Mouse (Mus musculus) lung, adult 2 months (tissue): ENCODE results near the gene Cbx6. TPM values are rescaled to one million over a fixed set of nuclear protein-coding genes. Genes with fewer than 3 reads are reported as not detected.

Source experiments
- DNase-seq: peaks from one replicate; pipeline ENCODE4 v3.0.0; 2022
- H3K4me1 ChIP-seq: fragments of 200-500 bp; 2 replicates; pipeline ENCODE4 v1.6.1; 2011; ENCODE audit warnings: low read length; ENCODE audit not compliant: control insufficient read depth, insufficient read depth
- H3K4me3 ChIP-seq: fragments of 200-500 bp; replicated peaks from 2 replicates; pipeline ENCODE3; 2011; ENCODE audit warnings: low read depth, mild to moderate bottlenecking, control low read depth, low read length; ENCODE audit errors: extremely low read depth
- CTCF ChIP-seq: fragments of 200-500 bp; IDR thresholded peaks from 2 replicates; pipeline ENCODE4 v1.5.1; 2011; ENCODE audit warnings: mild to moderate bottlenecking, low read length, control low read depth; ENCODE audit not compliant: insufficient read depth
- POLR2A ChIP-seq: fragments of 200-500 bp; IDR thresholded peaks from 2 replicates; pipeline ENCODE4 v1.6.1; 2011; ENCODE audit warnings: low read depth, mild to moderate bottlenecking, control low read depth, low read length, borderline replicate concordance; ENCODE audit errors: extremely low read depth
- WGBS: fragments of 180-500 bp; shearing (Covaris S2); methylation state at CpG from one replicate; pipeline ENCODE4 v1.1.7; 2018; 5-methylcytosine and 5-hydroxymethylcytosine counted together
- polyA plus RNA-seq: library from polyadenylated mRNA; depleted of rRNA; stranded (reverse); fragments of >200 nt; gene quantifications from 2 replicates; pipeline ENCODE4 v1.2.3, GENCODE M21; 2012

The Cbx6 gene
- polyA plus RNA-seq, 1 experiment = 87.3 TPM

DNA sequence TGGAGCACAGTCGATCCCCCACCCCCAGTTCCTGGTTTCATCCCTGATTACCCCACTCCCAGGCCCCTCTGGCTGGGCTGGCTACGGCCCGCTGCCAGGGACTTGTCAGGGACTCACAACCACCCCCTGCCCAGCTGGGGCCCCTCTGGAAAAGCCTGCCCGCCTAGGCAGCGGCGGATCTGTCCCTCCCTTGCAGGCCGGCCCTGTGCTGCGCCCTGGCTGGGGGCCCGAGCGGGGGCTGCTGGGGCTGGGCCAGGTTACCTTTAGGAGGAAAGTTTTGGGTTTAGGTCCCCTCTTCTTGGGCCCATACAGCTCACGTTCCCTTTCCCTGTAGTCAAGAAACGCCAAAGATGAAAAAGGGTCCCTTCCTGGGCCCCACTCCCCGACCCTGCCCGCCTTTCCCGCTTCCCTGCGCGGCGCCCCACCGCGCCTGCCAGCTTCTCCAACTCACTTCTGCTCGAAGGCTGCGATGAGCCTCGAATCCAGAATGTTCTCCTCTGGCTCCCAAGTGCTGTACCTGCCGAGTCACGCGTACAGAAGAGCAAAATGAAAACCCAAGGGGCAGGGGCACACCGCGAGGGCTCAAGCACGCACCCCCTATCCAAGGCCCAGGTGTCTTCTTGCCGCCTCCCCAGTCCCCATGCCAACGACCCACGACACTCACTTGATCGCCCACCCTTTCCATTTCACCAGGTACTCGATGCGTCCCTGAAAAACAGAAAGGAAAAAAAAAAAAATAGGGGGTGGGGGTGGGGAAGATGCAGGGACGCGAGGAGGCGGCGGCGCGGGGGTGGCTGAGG is 1.0 kb downstream of the Cbx6 start:
- TF ChIP-seq CTCF (no peak), POLR2A (no peak)
- DNase-seq = peak; percentile 51
- peak overlapping the region; percentile 93 for H3K4me3 ChIP-seq
- H3K4me1 ChIP-seq = peaks cover 3% of the 10 kb centered on the region; the same call in 1 of the 2 replicates
- 2% methylated on average over 40 of the region's 41 CpGs for WGBS

DNA sequence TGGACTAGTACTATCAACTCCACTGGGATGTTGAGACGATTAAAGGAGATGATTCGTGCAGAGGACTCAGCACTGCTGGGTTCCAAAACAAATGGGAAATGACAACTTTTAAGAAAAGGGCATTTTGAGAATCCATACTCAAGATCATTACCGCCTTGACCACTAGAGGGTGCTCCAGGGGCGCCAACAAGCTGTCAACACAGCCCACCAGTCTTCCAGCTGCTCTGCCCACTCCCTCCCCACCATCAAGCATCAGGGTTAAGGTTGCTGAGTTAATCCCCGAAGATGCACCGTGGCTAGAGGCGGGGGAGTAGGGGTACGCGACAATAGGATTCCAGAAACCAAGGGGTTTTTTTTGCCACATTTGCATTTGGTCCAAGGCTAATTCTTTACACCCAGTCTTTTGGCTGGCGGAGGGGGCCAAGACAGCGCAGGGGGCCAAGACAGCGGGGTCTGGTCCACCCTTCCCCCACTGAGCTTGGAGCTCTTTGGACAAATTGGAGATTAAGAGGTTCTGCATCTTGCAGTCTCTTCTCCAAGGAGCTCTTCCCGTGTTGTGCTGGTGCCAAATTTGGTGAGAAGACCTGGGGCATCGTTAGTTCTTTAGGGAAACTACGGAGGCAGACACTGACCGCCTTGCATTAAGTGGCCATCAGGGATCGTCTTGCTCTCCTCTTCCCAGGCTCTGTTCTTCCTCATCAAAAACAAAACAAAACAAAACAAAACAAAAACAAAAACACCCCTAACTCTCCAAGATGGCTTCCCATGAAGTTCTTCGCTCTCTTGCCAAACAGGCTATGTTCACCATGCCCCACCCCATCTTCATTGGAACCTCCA is 2.2 kb downstream of the Cbx6 start:
- Histone ChIP-seq H3K4me3 (no peak overlapping the region), H3K4me1 (peaks cover 3% of the 10 kb centered on the region; the same call in 1 of the 2 replicates)
- DNase-seq = peak; percentile 72
- WGBS = 41% methylated on average over 18 of the region's 18 CpGs
- TF ChIP-seq POLR2A = no peak
- peak; percentile 92 for TF ChIP-seq CTCF

DNA sequence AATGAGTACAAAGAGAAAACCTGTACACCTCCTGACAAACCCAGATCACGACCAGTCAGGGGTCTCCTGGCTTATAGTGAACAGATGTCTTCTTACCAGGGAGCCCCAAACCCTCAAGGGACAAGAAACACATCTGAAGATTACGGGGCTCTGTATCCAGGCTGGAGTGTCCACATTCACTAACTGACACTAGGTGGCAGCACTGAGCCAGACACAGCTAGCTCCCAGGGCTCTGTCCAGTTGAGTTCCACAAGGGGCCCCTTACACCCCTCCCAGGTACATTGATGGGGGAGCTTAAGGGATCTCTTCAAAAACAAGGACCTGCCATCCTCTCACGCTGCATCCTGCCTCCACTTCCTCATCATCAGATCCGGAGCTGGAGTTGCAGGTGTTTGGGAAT is 4.1 kb downstream of the Cbx6 start:
- WGBS = 12% methylated on average over 4 of the region's 4 CpGs
- peak; percentile 68 for DNase-seq
- H3K4me3 ChIP-seq = no peak overlapping the region

DNA sequence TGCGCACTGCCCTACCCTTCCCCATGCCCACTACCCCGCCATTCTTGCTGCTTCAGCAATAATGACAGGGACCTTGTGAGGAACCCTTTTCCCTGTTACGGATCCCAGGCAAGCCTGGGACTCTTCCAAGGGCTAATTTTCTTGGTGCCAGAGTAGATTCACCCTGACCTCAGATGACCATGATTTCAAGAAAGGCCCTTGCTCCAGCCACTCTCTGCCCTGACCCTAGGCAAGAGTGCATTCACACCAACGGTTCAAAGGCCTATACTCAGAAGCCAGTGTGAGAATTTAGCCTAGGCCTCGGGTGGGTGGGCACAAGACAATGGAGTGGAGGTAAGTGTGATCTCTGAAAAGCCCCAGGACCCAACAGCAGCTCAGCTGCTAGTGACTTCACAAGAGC is 5.1 kb downstream of the Cbx6 start:
- Histone ChIP-seq H3K4me1 (peaks cover 2% of the 10 kb centered on the region; the same call in 1 of the 2 replicates), H3K4me3 (no peak overlapping the region)
- WGBS = 88% methylated on average over 5 of the region's 5 CpGs
- no peak for DNase-seq
- TF ChIP-seq CTCF (no peak), POLR2A (no peak)

More for the DNA sequence above, 4.1 kb downstream of the Cbx6 start:
- peaks cover 3% of the 10 kb centered on the region; the same call in 1 of the 2 replicates for H3K4me1 ChIP-seq
- TF ChIP-seq CTCF (peak; percentile 92), POLR2A (no peak)

DNA sequence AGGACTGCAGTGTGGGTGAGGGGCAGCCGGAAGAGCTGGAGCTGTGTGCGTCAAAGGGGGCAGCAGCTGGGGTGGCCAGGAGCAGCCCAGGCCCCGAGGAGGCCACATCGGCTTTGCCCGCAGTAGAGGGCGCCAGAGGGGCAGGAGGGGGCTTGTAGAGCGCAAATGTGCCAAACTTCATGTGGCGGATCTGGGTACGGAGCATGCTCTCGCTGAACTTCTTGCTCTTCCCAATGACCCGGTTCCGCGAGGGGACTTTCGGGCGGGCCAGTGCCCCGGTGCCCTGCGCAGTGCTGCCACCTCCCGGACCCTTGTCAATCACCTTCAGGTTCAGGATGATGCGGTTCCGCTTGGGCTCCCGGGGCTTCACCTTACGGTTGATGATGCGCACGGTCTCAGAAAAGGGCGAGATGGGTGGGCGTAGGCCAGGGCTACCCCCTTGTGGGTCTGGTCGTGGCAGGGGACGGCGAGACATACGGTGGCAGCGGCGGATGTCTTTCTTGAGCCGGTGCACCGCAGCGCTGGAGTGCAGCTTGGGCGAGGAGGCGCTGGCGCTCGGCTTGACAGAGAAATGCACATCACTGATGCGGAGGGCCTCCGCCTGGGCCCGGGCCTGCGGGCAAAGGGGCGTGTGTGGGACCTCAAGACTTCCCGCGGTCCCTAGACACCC is 6.0 kb downstream of the Cbx6 start:
- 73% methylated on average over 46 of the region's 46 CpGs for WGBS
- DNase-seq = peak; percentile 24

DNA sequence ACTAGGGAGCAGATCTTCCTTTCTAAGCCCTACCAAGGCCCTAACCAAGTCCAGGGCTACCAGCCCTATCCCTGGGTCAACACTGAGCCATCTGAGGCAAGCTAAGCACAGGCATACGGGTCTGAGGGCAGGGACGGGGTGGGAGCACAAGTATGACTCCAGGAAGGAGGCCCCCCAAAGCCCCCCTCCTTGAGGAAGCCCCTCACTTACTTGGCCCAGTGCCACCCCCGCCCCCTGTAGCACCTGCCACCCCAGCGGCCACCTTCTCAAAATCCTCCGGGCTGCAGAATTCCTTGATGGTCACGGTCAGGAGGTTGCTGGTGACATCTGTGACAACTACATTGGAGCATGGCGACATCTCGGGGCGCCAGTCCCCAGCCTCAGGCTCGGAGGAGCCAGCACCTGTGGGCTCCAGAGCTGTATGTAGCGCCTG is 6.7 kb downstream of the Cbx6 start:
- WGBS = 89% methylated on average over 11 of the region's 11 CpGs
- no peak for TF ChIP-seq POLR2A
- no peak for TF ChIP-seq CTCF
- H3K4me1 ChIP-seq = no peaks in the 10 kb centered on the region
- DNase-seq = no peak
- no peak overlapping the region for H3K4me3 ChIP-seq

More for the DNA sequence above, 6.0 kb downstream of the Cbx6 start:
- H3K4me3 ChIP-seq = no peak overlapping the region
- H3K4me1 ChIP-seq = no peaks in the 10 kb centered on the region
- TF ChIP-seq CTCF (no peak), POLR2A (no peak)

DNA sequence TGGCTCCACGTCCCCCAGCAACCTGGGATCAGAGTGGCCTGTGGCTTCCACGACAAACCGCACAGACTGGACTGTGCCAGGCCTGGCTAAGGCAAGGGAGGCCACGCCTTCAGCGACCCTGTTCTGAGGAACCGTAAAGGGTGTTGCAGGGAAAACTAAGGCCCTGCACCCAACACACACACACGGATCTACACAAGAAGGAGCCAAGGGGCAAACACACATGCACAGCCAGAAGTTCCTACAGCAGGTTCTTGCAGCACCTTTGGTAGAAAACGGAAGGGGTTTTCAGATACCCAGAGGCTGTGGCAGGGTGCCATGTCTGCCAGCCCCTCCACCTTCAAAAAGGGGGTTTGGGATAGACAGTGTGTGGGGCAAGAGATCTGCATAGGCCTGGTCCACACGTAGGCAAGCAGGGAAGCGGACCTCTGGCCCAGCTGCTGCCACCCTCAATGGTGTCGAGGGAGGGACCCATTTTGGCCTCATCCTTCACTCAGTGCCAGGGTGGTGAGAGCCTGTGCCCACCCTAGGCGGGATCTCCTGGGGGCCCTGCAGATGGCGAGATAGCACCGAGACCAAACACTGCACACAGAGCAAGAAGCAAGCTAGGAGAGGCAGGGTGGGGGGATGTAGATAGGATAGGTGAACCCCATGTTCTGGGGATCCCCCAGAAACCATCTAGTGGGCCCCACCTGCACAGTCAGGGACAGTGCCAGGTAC is 7.3 kb downstream of the Cbx6 start:
- Histone ChIP-seq H3K4me1 (no peaks in the 10 kb centered on the region; the same call in 1 of the 2 replicates), H3K4me3 (no peak overlapping the region)
- 82% methylated on average over 14 of the region's 14 CpGs for WGBS
- TF ChIP-seq POLR2A (no peak), CTCF (no peak)
- DNase-seq = no peak

DNA sequence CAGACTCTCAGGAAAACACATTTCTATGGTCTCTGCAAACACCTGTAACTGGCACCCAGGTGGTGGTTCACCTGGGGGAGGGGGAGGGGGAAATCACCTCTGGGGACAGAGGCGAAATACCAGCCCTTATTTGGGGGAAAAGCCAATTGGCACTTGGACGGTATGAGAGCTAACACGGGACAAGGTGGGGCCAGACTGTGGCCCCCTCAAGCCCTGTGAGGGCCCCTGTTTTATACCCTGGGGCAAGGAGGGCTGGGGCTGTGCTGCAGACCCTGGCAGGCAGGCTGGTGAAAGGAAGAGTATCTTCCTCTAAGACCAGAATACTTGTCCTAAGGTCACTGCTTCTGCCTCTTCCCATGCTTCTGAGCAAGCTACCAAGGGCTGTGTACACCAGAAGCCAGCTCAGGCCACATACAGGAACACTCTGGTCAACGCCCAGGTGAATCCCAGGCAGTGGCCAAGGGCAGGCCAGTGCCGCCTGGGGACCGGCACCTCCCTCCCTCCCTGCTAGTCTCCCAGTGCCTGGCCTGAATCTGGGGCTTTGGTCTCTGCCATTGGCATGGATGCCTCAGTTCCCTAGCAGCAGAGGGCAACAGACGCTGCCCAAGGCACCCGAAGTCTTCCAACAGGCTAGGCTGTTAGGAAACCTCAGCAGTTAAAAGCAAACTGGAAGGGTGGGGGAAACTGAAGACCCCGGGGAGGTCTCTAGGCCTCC is 8.1 kb downstream of the Cbx6 start:
- TF ChIP-seq CTCF (no peak), POLR2A (no peak)
- no peaks in the 10 kb centered on the region; the same call in 1 of the 2 replicates for H3K4me1 ChIP-seq
- no peak overlapping the region for H3K4me3 ChIP-seq
- 77% methylated on average over 9 of the region's 9 CpGs for WGBS
- DNase-seq = no peak
